Mouse (Mus musculus) kidney, adult 18-20 months (tissue): ENCODE measurements around the gene Ahnak.
"Not testable (repeated sequence)": the region's sequence is repeated elsewhere in the genome, so short reads cannot be mapped to it uniquely, and the experiment has no call there.

Experiments
- DNase-seq: peaks from one replicate; pipeline ENCODE4 v3.0.0; 2021

Ahnak gene

DNA sequence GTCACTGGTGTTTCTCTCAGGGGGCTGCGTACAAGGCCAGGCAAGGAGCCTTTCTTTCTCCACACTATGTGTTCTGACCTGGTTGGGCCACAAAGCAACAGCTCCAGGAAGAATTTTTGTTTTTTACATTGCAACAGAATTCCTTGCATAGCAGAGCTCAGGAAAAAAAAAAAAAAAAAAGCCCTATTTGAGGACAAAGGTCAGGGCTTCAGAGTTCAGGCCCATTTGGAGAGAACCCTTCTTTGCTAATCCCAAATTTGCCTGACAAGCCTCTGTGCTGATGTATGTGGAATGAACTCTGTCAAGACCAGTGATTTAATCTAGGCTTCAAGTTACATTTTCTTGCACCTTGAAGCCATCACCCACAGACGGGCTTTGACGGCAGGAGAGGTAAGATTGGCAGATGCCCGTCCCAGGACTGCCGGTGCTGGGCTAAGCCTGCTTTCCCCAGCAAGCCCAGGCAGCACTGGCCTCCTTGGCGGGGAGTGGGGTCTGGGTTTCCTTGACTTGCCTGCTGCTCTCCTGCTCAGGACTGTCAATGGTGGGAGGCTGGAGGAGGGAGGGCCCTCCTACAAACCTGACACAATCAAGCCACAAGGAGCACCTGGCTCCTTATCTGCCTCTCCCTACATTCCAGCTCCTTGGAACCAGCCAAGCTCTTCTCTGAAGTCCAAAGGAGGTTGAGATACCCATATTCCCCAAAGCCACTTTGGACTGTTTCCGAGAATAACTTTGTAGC is 58.3 kb downstream of the Ahnak start:
- DNase-seq, result peak; percentile 32

DNA sequence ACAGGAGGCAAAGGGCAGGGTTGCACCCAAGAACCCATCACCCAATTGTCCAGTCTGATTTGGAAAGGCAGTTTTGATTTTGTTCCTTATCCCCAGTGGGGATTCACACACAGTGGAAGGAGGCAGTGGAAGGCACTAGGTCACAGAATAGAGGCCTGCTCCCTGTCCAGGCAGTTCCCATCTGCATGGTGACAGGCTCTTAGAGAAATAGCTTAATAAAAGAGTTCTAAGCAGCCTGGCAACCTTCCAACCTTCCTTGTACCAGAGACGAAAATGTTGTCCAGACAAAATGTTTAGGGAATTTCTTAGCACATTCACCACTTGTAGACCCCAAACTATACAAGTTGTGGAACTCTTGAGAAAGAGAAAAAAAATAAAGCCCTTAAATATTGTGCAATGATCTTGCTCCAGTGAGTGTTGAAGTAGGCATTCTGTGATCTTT is 58.9 kb downstream of the Ahnak start:
- DNase-seq, result no peak

DNA sequence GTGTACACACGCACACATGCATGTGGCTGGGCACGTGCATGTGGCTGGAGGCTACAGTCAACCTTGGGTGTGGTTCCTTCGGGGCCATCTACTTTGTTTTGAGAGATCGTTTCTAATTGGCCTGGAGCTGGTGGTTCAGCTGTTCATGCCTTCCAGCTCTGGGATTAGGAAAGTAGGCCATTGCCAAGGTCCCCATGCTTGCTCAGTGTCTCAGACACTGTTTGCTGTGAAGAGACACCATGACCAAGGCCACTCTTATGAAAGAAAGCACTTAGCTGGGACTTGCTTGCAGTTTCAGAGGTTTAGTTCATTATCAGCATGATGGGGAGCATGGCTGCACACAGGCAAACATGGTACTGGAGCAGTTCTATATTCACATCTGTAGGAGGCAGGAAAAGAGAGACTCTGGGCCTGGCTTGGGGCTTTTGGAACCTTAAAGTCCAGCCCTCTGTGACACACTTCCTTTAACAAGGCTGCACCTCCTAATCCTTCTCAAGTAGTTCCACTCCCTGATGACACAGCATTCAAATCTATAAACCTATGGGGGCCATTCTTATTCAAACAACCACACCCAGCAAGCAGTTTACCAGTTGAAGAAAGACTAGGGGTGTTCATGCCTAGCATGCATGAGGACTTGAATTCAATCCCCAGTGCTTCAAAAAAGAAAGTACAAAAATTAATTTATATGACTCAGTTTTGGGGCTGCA is 60.0 kb downstream of the Ahnak start:
- DNase-seq, result no peak

DNA sequence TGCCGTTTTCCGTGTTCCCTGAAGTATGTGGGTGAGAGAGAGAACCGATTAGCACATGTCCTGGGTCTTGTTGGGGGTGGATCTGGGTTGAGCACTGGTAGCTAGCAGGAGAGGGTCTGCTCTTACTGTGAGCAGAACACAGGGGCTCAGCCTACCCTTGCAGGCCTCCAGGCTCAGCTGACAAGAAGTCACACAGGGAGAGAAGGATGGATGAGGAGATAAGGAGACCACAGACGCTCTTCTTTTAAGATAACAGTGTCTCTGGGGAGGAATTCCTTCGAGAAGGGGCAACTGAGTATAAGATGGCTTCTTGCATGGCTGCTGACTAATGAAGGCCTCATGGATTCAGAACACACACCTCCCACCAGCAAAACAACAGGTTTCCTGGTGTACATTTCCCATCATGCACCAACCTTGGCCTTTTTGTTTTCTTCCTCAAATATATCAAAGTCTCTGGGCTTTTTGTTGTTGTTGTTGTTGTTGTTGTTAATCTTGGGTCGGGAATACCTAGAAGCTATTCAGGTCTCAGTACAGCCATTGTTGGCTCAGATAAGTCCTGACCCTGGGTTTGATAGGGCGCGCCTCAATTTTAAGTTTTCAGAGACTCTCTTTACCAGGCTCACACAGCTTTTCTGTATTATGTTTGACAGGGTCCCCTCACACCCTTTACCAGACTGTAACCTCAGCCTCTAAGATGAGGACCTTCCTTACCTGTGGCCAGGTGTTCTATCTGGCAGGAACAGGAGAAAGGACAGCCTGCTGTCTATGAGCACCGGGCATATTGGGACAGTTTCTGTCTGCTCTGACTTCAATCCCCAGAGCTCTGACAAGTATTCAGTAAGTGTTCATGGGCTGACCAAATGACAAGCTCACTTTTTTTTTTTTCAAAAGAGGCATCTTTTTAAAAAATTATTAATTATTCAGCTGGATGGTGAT is 61.5 kb downstream of the Ahnak start:
- no peak for DNase-seq

DNA sequence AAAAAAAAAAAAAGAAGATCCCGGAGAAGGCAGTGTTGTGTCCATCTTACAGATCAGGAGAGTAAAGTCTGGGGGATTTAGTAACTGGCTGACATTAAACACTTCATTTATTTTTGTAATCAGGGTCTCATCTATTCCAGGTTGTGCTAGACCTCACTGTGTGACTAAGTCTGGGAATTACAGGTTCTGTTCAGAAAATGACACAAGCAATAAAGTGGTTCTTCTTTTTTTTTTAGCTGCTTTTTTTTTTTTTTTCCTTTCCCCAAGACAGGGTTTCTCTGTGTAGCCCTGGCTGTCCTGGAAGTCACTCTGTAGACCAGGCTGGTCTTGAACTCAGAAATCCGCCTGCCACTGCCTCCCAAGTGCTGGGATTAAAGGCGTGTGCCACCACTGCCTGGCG is 62.9 kb downstream of the Ahnak start:
- DNase-seq, result not testable (repeated sequence)

DNA sequence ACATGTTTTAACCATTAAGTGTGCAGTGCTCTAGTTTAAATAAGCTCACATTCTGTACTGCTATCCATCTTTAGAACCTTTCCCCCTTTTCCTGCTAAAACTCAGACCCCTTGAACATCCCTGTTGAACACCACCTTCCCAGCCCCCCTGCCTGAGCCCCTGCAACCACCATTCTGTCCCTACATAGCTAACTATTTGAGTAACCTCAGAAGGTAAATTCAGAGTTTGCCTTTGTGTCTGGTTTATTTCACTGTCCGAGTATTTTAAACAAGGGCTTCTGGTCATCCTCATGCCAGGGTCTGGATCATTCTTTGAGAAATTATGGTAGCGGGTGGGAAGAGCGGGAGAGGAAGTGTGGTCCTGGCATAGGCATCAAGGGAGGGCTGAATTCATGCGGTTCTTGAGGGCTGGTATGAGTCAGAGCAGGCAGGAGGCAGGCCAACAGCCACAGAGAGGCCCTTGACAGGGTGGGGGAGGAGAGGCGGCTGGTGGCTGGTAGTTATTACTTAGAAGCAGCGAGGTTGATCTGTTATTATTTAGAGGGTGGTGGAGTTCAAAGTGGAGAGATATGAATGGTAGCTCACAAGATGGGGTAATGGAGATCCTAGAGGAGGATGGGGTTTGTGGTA is 63.8 kb downstream of the Ahnak start:
- DNase-seq, result no peak

DNA sequence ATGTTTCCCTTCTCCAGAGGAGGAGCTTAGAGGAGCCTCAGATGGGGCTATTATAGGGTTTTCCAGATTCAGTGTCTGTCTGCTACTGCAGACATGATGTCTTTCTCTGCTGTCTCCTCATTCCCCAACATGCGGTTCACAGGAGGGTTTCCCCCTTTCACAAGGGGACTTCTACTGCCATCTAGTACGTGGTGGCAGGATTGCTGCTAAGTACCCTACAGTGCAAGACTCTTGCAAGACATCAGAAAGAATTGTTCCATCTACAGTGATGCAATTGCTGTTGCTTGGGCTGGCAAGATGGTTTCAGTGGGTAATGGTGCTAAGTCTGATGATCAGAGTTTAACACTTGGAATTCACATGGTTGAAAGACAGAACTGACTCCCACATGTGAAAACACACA is 66.1 kb downstream of the Ahnak start:
- DNase-seq, result no peak

DNA sequence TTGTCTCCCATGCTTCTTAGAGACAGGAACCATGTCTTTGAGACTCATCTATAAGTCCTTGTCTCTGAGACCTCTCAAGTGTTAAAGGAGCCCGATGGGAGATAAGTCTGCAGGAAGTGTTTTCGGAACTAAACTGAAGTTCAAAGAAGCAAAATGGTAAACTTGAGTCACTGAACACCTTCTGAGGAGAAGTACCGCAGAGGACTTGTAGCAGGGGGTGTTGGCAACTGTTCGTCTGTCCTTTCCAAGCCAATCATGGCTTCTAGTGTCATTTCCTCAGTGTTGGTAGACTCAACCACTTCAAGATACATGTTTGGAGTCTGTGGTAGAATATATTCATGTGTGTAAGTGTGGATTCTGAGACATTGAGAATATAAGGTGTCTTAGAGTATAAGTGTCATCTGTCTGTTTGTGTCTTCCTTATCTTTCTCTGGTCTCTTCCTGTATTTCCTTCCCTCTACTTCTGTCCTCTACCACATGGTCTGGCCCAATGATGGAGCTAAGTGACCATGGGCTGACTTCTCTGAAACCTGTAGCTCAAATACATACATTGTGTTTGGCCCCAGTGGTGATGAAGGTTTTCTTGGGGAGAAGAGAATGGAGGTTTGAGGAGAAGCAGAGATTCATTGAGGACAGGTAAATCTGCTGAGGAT is 66.7 kb downstream of the Ahnak start:
- no peak for DNase-seq

DNA sequence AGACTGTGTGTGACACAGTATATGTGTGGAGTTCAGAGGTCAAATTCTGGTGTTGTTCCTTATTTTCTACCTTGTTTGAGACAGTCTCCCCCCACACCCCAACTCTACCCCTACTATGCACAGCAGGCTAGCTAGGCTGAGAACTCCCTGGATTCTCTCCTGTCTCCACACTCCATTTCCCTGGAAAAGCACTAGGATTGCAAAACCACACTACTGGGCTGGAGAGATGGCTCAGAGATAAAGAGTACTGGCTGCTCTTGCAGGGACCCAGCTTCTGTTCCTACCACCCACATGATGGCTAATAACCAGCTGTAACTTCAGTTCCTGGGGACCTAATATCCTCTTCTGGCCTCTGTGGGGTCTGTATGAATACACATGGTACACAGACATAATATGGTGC is 68.6 kb downstream of the Ahnak start:
- DNase-seq, result no peak

DNA sequence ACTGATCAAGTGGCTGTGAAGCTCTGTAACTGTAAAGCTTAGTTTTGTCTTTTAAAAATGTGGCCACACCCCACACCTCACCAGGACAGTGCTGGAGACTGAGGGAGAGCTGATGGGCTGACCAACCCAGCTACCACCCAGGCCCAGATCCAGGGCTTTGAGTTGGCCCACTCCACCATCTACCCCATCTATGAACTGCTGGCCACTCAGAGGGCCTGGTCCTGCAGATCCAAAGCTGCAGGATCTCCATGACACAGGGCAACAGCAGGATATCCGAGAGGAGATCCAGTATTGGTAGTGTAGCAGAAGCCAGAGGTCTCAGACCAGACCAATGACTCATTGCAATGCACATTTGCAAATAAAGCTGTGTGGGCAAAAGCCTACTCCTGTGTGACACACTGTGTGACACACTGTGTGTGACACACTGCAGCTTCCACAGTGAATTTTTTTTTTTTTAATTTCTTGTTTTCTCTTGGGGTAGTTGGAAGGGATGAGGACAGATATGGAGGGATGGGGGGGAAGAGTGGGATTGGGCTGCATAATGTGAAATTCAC is 69.3 kb downstream of the Ahnak start:
- no peak for DNase-seq

DNA sequence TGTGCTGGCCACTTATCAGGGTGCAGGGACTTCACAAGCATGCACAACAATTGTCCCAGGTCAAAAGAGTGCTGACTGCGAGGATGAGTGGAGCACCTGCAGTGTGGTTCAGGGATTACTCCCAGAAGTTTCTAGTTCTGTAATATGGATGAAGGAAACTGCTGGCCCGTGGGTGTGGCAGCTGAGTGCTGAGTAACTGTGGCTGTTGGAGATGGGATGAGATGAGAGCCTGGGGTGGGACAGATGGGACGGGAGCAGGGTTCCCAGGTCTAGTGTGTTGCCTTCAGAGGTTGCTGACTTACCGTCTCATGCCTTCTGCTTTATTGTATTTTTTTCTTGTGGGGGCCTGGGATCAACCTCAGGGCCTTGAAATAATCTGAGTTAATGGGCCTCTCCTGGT is 69.9 kb downstream of the Ahnak start:
- DNase-seq, result no peak

DNA sequence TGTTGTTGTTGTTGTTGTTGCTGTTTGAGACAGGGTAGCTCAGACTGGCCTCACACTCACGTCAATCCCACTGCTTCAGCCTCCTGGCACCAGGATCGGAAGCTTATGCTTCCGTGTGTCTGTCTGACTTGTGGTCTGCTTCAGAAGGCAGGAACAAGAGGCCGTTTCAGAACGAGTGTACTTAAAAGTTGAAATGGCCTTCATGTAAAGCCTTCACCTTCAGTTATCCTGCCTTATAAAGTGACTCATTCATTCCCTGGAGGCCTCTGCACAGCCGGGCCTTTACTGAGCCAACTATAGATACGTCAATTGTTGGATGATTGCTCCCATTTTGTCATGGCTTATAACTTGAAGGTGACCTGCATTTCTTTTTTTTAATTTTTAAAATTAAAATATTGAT is 70.3 kb downstream of the Ahnak start:
- DNase-seq, result no peak

DNA sequence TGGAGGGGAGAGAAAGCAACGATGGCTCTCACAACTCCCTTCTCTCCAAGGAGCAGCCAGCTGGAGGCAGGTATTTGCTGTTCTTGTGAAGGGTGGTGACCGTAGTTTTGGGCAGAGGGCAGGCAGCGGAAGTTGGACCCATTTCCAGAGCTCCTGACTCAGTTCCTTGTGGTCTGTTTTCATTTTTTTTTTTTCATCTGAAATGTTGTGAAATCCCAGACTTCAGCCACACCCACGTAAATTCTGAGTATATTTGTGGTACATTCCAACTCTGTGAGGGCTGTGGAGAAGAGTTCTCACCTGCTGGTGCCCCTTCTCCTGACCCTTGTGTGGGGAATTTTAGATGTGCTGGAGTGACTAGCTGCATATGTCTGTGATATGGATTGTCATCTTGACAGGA is 71.0 kb downstream of the Ahnak start:
- DNase-seq, result no peak

DNA sequence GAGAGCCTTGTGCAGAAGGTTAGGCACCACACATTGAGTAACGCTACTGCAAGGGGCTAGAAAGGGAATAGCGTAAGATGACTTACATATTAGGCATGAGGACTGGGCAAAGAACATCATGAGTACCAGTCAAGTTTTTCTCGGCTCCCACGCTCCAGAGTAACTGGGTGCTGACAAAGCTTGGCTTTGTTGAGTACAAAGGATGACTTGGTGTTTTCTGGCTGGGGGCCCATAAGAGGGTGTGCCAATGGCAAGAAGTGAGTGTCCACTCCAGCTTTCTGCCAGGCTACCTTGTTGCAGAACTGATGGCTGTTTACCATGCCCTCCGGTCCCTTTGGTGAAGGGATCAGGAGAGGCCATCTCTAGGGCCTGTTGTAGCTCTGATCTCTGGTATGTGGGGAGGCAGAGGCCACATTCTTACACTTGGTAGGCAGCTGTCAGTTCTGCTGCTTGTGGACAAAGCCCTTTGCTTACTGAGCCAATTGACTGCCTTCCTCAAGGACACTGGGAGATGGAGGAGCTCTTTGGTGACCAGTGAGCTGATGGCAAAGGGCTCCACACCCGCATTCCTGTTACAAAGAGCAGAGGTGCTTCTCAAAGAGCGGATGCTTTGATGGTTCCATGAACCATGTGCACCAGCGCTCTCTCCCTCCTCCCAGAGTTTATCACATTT is 72.3 kb downstream of the Ahnak start:
- peak; percentile 47 for DNase-seq

DNA sequence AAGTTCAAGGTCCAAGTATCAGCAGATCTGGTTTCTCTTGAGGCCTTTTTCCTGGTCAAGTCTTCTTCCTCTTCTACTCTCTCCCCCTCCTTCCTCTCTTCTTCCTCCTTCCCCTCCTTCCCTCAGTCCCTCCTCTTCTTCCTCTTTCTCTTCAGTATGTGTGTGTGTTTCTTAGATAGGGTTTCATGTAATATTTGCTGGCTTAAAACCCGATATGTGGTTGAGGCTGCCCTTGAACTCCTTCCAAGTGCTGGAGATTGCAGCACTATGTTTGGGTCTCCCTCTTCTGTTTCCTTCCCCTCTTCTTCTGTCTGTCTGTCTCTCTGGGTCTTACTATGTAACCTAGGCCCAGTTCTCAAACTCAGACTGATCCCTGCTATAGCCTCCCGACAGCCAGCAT is 73.7 kb downstream of the Ahnak start:
- DNase-seq, result no peak

DNA sequence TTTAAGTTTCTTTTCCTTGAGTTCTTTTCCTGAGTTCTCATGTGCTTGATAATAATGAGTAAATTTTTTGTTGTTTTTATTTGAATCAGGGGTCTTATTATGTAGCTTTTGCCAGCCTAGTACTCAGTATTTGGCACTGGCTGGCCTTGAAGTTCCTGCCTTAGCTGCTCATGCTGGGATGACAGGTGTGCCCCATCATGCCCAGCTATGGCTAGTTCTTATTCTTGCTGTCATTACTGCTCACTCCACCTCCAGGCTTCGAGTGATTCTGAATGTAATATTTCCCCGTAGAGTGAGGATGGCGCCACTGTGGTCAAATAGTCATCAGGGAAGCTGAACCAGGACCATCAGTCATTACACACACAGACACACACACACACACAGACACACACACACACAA is 74.7 kb downstream of the Ahnak start:
- DNase-seq, result no peak

DNA sequence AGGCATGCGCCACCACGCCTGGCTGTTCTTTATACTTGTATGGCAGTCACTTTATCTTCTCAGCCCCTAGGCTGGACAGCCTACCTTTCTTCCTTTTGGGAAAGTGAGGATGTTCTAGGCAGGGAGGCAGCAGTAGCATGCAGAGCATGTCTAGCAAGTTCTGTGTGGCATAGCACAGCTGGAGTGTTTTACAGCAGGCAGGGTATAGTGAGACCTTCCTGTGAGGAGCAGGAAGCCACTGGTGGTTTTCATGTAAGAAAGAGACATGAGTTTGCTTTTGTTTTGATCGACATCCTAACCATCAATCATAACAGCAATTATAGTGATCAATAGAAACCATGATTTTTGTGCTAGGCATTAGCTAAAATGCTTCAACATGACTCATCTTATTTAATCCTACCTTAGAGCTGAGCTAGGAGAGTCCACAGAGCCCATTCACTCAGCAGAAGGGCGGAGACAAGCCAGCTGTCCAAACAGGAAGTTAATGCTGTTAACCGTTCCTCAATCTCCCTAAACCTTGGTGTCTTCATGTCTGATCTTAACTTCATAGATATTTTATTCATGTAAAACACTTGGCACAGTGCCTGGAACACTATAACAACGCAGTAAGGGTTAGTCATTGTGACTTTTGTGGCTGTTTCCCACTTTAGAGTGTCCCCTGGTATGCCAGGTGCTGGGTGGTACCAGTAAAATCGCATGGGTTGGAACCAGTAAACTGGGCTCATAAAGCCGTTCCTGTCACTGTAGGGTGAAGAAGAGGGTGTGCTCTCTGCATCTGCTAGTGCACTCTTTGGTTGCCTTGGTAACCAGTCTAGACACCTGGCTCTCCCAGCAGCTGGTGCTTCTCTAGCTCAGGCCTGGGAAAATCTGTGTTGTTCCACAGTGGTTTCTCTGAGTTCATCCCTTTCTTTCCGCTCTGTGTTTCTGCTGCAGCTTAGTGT is 76.8 kb downstream of the Ahnak start:
- DNase-seq, result no peak

DNA sequence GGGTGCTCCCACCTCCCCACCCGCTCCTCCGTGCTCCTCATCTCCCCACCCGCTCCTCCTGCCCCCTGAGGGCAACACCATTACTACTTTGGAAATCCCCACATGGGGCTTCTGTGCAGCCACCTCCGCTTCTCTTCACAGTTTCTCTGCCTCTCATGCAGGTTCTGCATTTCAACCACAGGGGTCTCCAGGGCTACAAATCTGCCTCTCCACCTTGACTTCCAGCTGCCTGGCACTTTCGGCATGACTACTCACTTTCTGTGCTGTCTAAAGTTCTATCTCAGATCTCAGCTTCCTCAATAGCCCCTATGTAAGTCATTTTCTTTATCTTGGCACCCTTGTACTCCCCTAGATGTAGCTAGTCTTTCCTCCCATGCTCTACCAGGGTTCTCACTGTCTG is 78.2 kb downstream of the Ahnak start:
- DNase-seq, result no peak

DNA sequence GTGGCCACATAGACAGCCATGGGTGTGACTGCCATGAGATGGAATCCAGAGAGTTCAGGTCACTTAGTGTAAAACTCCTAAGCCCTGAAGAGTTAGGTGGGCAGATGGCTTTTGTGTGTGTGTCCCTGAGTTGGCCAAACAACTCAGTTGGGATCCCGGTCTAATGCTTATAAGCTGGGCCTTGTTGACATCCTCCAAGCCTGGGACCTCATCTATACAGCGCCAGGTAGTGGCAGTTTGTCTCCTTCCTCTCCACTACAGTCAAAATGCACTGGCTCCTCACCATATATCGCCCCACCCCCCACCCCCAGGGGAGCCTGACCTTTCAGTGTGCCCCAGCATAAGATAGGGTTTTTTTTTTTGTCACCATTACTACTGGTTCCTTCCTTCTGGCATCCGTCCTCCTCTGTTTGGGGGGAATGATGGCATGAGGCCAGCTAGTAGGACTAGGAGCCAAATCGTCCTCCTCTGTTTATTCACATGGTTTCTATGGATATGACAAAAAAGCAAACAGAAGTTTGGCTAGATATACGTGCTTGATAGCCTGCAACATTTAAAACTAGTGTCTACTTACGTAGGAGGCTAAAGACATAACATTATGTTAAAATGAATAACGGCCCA is 80.7 kb downstream of the Ahnak start:
- no peak for DNase-seq

DNA sequence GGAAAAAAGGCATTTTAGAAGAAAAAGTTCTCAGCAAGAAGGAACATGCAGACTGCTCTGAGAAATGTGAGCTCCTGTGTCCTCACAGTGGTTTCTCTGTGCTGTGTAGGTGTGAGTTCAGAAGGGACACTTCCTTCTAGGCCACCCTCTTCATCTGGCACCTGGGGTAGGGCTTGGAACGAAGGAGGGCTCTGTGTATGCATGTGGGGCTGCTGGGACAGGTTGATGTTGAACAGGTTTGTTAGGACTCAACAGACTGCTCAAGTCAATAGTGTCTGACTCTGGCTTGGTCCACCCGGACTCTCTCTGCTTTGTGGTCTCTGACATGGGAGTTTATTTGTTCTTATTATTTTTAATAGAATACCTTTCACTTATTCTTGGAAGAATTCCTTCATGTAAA is 81.2 kb downstream of the Ahnak start:
- no peak for DNase-seq
